Mouse (Mus musculus) forebrain, embryonic 12.5 days (tissue): ENCODE measurements at regions not wholly inside any gene's neighbourhood (a gene's known extent, or its start where the extent isn't known, plus 50 kb on each side); places are given as distances from the start of the nearest gene placed in this dataset.
"Not testable (repeated sequence)": the region's sequence is repeated elsewhere in the genome, so short reads cannot be mapped to it uniquely, and the experiment has no call there.

Experiments used
- ATAC-seq: fragments of 200-750 bp; cut with Nextera tagmentation; 2 replicates; pipeline ENCODE4 v1.8.0; 2017; ENCODE audit warnings: moderate TSS enrichment; ENCODE audit not compliant: low FRiP score
- H3K27ac ChIP-seq: fragments of 300-500 bp; sonication (generic); 2 replicates; pipeline ENCODE4 v1.5.1; 2016; ENCODE audit warnings: mild to moderate bottlenecking
- H3K27me3 ChIP-seq: fragments of 300-500 bp; sonication (generic); 2 replicates; pipeline ENCODE4 v1.6.1; 2016; ENCODE audit warnings: mild to moderate bottlenecking
- H3K36me3 ChIP-seq: fragments of 300-500 bp; sonication (generic); replicated peaks from 2 replicates; pipeline ENCODE4 v1.6.1; 2016; ENCODE audit warnings: mild to moderate bottlenecking
- H3K4me1 ChIP-seq: fragments of 300-500 bp; sonication (generic); 2 replicates; pipeline ENCODE4 v1.6.1; 2016
- H3K4me2 ChIP-seq: fragments of 300-500 bp; sonication (generic); 2 replicates; pipeline ENCODE4 v1.6.1; 2016; ENCODE audit warnings: mild to moderate bottlenecking, moderate library complexity
- H3K4me3 ChIP-seq: fragments of 300-500 bp; sonication (generic); replicated peaks from 2 replicates; pipeline ENCODE4 v1.5.1; 2016; ENCODE audit warnings: mild to moderate bottlenecking
- H3K9ac ChIP-seq: fragments of 300-500 bp; sonication (generic); 2 replicates; pipeline ENCODE4 v1.6.1; 2016; ENCODE audit warnings: mild to moderate bottlenecking
- H3K9me3 ChIP-seq: fragments of 300-500 bp; sonication (generic); 2 replicates; pipeline ENCODE4 v1.6.1; 2016
- WGBS: fragments of 180-500 bp; shearing (Covaris S2); methylation state at CpG from one replicate; pipeline ENCODE4 v1.1.7; 2016; 5-methylcytosine and 5-hydroxymethylcytosine counted together

DNA sequence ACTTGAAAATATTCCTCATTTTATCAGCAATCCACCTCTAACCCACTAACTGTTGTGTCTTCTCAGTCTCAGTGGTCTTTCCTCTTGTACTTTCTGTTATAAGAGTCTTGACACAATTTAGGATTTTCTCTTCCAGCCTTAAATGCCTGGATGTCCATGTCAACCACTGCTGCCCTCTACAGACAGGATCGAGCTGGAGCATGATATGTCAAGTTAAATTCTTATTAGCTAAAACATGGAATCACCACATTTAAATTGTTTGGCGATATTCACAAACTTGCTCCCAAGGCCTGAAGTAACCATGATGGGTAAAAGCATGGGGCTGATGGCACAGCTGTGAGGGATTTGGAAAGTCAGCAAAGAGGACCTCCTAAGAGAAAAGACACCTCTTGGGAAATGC is 159.6 kb downstream of the H60c start:
- not testable (repeated sequence) for H3K9ac ChIP-seq, H3K27ac ChIP-seq, H3K4me2 ChIP-seq, H3K36me3 ChIP-seq, ATAC-seq, H3K27me3 ChIP-seq, H3K4me3 ChIP-seq, H3K4me1 ChIP-seq
- WGBS, result 81% methylated on average over 2 of the region's 2 CpGs
- peaks cover 52% of the 10 kb centered on the region for H3K9me3 ChIP-seq
